Mouse (Mus musculus): ENCODE measurements around the gene D1Pas1.

- TF ChIP-seq TAL1 (IDR thresholded peaks at IDR 0.05; ENCODE audit: low read length), result no peak
- no peak for TF ChIP-seq GATA1 (IDR thresholded peaks at IDR 0.05; ENCODE audit: low read length)
Observed at GRCm38 (mm10) chr1:187006227-187006925, 39.2 kb downstream of the D1Pas1 start.
